Mouse (Mus musculus): Measurements from ENCODE around the gene Trmt1.

- TF ChIP-seq CTCF (IDR thresholded peaks at IDR 0.05; ENCODE audit: control insufficient read depth, insufficient read depth, insufficient replicate concordance, low read depth, low read length) (no peak), POLR2A (IDR thresholded peaks at IDR 0.05; ENCODE audit: control insufficient read depth, low read depth, low read length) (no peak)
These were observed 16.5 kb downstream of the Trmt1 start for GRCm38 (mm10) chr8:84702561-84702960.
